Mouse (Mus musculus) limb, embryonic 13.5 days (tissue): Measurements from ENCODE around the gene Tmem26. TPM values are rescaled to one million over a fixed set of nuclear protein-coding genes. Genes with fewer than 3 reads are reported as not detected.

ENCODE experiments used
- ATAC-seq: fragments of 200-750 bp; cut with Nextera tagmentation; 2 replicates; pipeline ENCODE4 v1.8.0; 2017; ENCODE audit warnings: low read depth, moderate number of reproducible peaks, moderate TSS enrichment; ENCODE audit not compliant: low FRiP score
- H3K27ac ChIP-seq: fragments of 300-500 bp; sonication (generic); 2 replicates; pipeline ENCODE4 v1.5.1; 2015; ENCODE audit warnings: inconsistent platforms, mild to moderate bottlenecking, moderate library complexity
- H3K27me3 ChIP-seq: fragments of 300-500 bp; sonication (generic); 2 replicates; pipeline ENCODE4 v1.6.1; 2015; ENCODE audit warnings: mild to moderate bottlenecking, inconsistent platforms
- H3K36me3 ChIP-seq: fragments of 300-500 bp; sonication (generic); 2 replicates; pipeline ENCODE4 v1.6.1; 2015; ENCODE audit warnings: inconsistent platforms, mild to moderate bottlenecking, moderate library complexity
- H3K4me1 ChIP-seq: fragments of 300-500 bp; sonication (generic); 2 replicates; pipeline ENCODE4 v1.6.1; 2015; ENCODE audit warnings: inconsistent platforms
- H3K4me2 ChIP-seq: fragments of 300-500 bp; sonication (generic); replicated peaks from 2 replicates; pipeline ENCODE4 v1.6.1; 2015; ENCODE audit warnings: inconsistent platforms, mild to moderate bottlenecking, moderate library complexity
- H3K4me3 ChIP-seq: fragments of 300-500 bp; sonication (generic); 2 replicates; pipeline ENCODE4 v1.5.1; 2015; ENCODE audit warnings: moderate library complexity, mild to moderate bottlenecking, inconsistent platforms
- H3K9ac ChIP-seq: fragments of 300-500 bp; sonication (generic); 2 replicates; pipeline ENCODE4 v1.6.1; 2015; ENCODE audit warnings: mild to moderate bottlenecking, inconsistent platforms
- H3K9me3 ChIP-seq: fragments of 300-500 bp; sonication (generic); 2 replicates; pipeline ENCODE4 v1.6.1; 2016; ENCODE audit warnings: inconsistent platforms
- WGBS: fragments of 180-500 bp; shearing (Covaris S2); methylation state at CpG from one replicate; pipeline ENCODE4 v1.1.7; 2015; 5-methylcytosine and 5-hydroxymethylcytosine counted together
- polyA plus RNA-seq: library from polyadenylated mRNA; unstranded; fragments of >200 nt; fragmentation: Nextera tagmentation; extraction: Ambion mirVana; gene quantifications from 2 replicates; pipeline ENCODE4 v1.2.1, GENCODE M21; 2015

Gene Tmem26
- polyA plus RNA-seq, 1 experiment from 2014 or later, result 58.6 TPM

DNA sequence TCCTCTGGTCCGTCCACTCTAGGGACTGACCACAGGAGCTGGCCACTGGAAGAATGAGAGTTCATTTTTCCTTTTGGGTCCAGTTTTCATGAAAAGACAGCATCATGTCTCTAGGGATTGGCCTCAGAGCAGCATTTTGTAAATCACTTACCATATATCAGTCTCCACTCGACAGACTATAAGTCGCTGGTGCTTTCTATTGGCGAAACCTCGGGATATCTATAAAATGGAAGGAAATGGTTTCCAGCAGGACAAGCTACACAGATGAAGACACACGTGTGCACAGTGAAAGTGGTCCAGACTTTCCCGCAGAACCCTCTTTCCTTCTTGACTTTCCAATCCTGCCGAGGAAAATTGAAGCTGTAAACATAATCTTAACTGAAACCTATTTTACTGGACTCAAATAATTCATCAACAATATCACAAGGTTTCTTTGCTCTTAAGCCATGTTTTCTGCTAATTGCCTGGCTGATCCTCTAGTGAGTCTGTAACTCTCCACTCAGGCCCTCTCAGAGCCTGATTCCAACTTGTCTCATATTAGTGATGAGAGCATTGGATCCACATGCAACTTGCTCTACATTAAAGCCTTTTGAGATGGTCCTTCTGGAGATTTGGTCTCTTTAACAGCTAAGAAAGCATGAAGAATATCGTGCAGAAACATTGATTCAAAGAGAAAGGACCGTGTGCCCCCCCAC lies 94.8 kb downstream of the Tmem26 start:
- Histone ChIP-seq H3K9ac (no peak overlapping the region), H3K4me1 (peaks cover 8% of the 10 kb centered on the region; the same call in 1 of the 2 replicates), H3K4me3 (no peak overlapping the region), H3K36me3 (no peaks in the 10 kb centered on the region), H3K4me2 (no peak overlapping the region), H3K27ac (no peak overlapping the region), H3K9me3 (no peaks in the 10 kb centered on the region), H3K27me3 (no peaks in the 10 kb centered on the region)
- ATAC-seq, result peak; percentile 61; the same call in 1 of the 2 replicates
- WGBS, result 50% methylated on average over 10 of the region's 10 CpGs

DNA sequence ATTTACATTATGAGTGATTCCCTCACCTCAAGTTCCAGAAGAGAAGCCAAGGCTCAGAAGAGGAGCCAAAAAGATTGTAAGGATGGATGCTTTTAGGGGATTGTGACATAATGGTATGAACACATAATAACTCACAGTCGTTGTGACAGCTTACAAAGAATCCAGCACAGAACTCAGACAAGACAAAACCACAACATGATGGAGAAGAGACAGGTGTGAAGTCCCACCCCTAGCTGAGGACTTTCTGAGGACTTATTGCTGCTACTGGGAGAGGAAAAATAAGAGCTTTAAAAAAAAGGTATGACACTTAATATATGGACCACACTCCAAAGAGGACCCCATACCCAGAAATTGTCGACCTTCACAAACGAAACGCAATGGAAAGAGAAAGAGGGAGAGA lies 101.1 kb downstream of the Tmem26 start:
- H3K27ac ChIP-seq, result no peak overlapping the region
- no peaks in the 10 kb centered on the region for H3K4me1 ChIP-seq
- no peak for ATAC-seq
- WGBS, result 86% methylated on average over 4 of the region's 4 CpGs
- no peaks in the 10 kb centered on the region for H3K36me3 ChIP-seq
- H3K4me2 ChIP-seq, result no peak overlapping the region
- H3K9me3 ChIP-seq, result no peaks in the 10 kb centered on the region
- H3K4me3 ChIP-seq, result no peak overlapping the region
- no peaks in the 10 kb centered on the region for H3K27me3 ChIP-seq
- H3K9ac ChIP-seq, result no peak overlapping the region

Other genes starting within 250 kb of the Tmem26 start
- gene Cabcoco1, start 181.8 kb upstream of the Tmem26 start, polyA plus RNA-seq, result 1.1 and 1.6 TPM in 2 replicates